Mouse (Mus musculus): ENCODE results near the gene Cmah.

- TF ChIP-seq POLR2A (IDR thresholded peaks at IDR 0.05; ENCODE audit: borderline replicate concordance, extremely low read depth, insufficient read depth, insufficient read length, poor library complexity, severe bottlenecking) (no peak), CTCF (IDR thresholded peaks at IDR 0.05; ENCODE audit: borderline replicate concordance, extremely low read depth, insufficient read depth, insufficient read length) (no peak)
These were observed 48.4 kb downstream of the Cmah start for GRCm38 (mm10) chr13:24375320-24376203.
